Mouse (Mus musculus): ENCODE results near the gene Pfkl.

The Pfkl gene

DNA sequence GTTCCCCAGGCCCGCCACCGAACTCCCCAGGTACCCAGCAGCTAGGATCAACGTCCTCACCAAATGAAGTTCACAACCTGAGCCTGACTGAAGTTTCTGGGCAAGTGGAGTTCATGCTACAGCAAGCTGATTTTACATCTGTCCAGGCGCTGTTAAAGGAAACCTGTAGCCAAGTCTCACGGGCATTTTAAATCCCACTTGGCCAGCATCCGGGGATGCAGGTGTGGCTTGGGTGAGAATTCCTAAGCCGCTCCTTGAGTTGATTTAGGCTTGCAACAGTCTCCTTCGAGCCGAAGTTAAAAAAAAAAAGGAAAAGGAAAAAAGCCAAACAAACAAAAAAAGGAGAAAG is at the start of gene Pfkl:
Gene Pfkl (minus strand): TSS at position 139 of the 349 bp plus-strand sequence.
- H3K36me3 ChIP-seq (ENCODE audit: insufficient read depth, low read length) = peaks cover 40% of the 10 kb centered on the region
- H3K27me3 ChIP-seq (ENCODE audit: insufficient read depth, low read length) = no peaks in the 10 kb centered on the region
- H3K4me1 ChIP-seq (replicated peaks; ENCODE audit: low read depth, low read length) = peaks cover 58% of the 10 kb centered on the region
- TF ChIP-seq CTCF (conservative IDR thresholded peaks at IDR 0.05; ENCODE audit: low read length) = no peak
- TF ChIP-seq POU5F1 (IDR thresholded peaks at IDR 0.05; ENCODE audit: borderline replicate concordance, low read length) = no peak
- H3K4me3 ChIP-seq (replicated peaks; ENCODE audit: low read length) = peak within 1 kb of the TSS; percentile 95
- peaks cover 25% of the 10 kb centered on the region for H3K9me3 ChIP-seq (ENCODE audit: low read length)

DNA sequence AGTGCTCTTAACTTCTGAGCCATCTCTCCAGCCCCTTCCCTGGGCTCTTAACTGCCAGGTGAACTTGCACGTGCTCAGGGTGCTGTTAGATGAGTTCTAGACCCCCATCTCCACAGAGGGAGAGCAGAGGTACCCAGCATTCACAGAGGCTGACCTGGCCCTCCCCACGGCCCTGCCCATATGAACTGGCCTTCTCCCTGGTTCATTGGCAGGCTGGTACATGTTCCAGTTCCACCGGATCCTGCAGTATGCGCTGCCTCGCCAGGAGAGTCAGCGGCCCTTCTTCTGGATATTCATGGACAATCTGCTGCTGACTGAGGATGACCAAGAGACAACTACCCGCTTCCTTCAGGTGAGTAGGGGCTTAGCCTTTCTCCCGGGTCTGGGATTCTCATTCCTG is 47.2 kb upstream of the Pfkl start:
- Histone ChIP-seq H3K9me3 (ENCODE audit: low read length) (peaks cover 13% of the 10 kb centered on the region; the same call in 1 of the 2 replicates), H3K4me3 (replicated peaks; ENCODE audit: low read length) (no peak overlapping the region), H3K4me1 (replicated peaks; ENCODE audit: low read depth, low read length) (peaks cover 76% of the 10 kb centered on the region), H3K27me3 (ENCODE audit: insufficient read depth, low read length) (no peaks in the 10 kb centered on the region), H3K36me3 (ENCODE audit: insufficient read depth, low read length) (peaks cover 96% of the 10 kb centered on the region)
- TF ChIP-seq CTCF (conservative IDR thresholded peaks at IDR 0.05; ENCODE audit: low read length) = no peak

DNA sequence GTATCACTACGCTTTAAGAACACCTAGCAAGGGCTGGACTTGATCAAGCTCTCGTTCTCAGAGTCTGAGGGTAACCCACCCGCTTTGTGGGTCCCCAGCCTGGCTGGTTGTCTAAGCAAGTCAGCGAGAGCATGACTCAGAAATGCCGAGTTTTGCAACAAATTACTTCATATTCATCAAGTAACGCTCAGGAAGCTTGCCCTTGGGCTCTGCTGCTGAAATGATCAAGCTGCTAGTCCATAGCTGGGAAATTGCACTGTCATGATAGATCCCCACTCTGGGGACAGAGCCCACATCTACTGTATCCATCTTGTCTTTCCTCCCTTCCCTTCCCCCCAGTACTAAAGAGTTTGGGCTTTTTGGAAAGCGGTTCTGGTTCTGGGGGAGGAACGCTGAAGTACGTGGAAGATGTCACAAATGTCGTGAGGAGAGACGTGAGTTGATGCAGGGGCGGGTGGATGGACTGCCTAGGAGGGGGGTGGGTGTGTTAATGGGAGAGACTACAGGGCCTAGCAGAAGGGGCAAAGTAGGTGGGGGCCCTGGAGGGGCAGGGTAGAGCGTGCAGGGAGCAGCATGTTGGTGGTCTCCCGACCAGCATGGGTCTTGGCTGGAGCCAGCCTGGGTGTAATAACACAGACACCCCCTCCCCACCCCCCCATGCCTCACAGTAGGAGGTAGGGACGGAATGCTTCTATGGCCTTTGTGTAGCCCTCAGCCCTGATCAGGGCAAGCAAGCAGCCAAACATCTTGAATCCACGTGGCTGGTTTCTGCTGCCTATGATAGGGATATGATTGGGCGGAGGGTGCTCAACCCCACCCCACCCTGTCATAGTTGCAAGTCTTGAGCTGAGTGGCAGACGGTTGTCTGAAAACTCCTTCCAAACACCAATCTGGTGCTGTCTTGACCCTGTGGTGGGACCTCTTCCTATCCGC is 45.0 kb upstream of the Pfkl start:
- Histone ChIP-seq H3K4me1 (replicated peaks; ENCODE audit: low read depth, low read length) (peaks cover 81% of the 10 kb centered on the region), H3K36me3 (ENCODE audit: insufficient read depth, low read length) (peaks cover 93% of the 10 kb centered on the region), H3K4me3 (replicated peaks; ENCODE audit: low read length) (peak overlapping the region; percentile 17; the same call in 1 of the 2 replicates), H3K27me3 (ENCODE audit: insufficient read depth, low read length) (no peaks in the 10 kb centered on the region), H3K9me3 (ENCODE audit: low read length) (peaks cover 13% of the 10 kb centered on the region; the same call in 1 of the 2 replicates)
- TF ChIP-seq POU5F1 (IDR thresholded peaks at IDR 0.05; ENCODE audit: borderline replicate concordance, low read length) (no peak), CTCF (conservative IDR thresholded peaks at IDR 0.05; ENCODE audit: low read length) (no peak), NANOG (IDR thresholded peaks at IDR 0.05; ENCODE audit: borderline replicate concordance, low read length) (no peak)

GRCm38 (mm10) chr10:78049519-78050035 is 39.7 kb upstream of the Pfkl start:
- Histone ChIP-seq H3K4me3 (replicated peaks; ENCODE audit: low read length) (peak overlapping the region; percentile 84), H3K9me3 (ENCODE audit: low read length) (no peaks in the 10 kb centered on the region), H3K36me3 (ENCODE audit: insufficient read depth, low read length) (peaks cover 47% of the 10 kb centered on the region), H3K4me1 (replicated peaks; ENCODE audit: low read depth, low read length) (peaks cover 91% of the 10 kb centered on the region), H3K27me3 (ENCODE audit: insufficient read depth, low read length) (no peaks in the 10 kb centered on the region)
- TF ChIP-seq CTCF (conservative IDR thresholded peaks at IDR 0.05; ENCODE audit: low read length) = no peak

DNA sequence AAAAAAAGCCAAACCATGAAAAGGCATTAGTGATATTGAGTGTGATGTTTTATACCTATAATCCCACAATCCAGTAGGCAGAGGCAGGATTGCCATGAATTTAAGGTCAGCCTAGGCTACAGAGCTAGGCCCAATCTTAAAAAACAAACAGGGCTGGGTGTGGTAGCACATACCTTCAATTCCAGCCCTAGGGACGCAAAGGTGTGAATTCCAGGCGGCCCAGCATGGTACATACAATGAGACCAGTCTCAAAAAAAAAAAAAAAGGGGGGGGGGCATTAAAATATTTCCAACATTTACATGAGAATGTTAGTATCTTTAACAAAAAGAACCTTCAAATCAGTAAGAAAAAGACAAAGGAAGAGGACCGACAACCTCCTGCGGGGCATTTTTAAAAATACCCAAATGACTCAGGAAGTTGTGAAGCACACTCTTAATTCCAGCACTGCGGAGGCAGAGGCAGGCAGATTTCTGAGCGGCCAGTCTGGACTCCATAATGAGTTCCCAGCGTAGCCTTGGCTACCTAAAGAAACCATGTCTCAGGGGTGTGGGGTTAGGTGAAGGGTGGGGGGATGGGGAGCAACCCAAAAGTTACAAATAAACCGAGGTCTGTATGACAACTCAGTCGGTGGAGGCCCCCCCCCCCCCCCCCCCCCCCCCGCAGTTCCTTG is 38.3 kb upstream of the Pfkl start:
- no peak overlapping the region for H3K4me3 ChIP-seq (replicated peaks; ENCODE audit: low read length)
- TF ChIP-seq NANOG (IDR thresholded peaks at IDR 0.05; ENCODE audit: borderline replicate concordance, low read length) (no peak), CTCF (conservative IDR thresholded peaks at IDR 0.05; ENCODE audit: low read length) (no peak), POU5F1 (IDR thresholded peaks at IDR 0.05; ENCODE audit: borderline replicate concordance, low read length) (no peak; the same call in 1 of the 2 replicates)
- H3K27me3 ChIP-seq (ENCODE audit: insufficient read depth, low read length) = no peaks in the 10 kb centered on the region
- peaks cover 33% of the 10 kb centered on the region for H3K36me3 ChIP-seq (ENCODE audit: insufficient read depth, low read length)
- peaks cover 91% of the 10 kb centered on the region for H3K4me1 ChIP-seq (replicated peaks; ENCODE audit: low read depth, low read length)
- H3K9me3 ChIP-seq (ENCODE audit: low read length) = no peaks in the 10 kb centered on the region

GRCm38 (mm10) chr10:78046388-78046787 is 36.5 kb upstream of the Pfkl start:
- H3K4me3 ChIP-seq (replicated peaks; ENCODE audit: low read length) = no peak overlapping the region
- TF ChIP-seq POU5F1 (IDR thresholded peaks at IDR 0.05; ENCODE audit: borderline replicate concordance, low read length) (no peak), NANOG (IDR thresholded peaks at IDR 0.05; ENCODE audit: borderline replicate concordance, low read length) (no peak), CTCF (conservative IDR thresholded peaks at IDR 0.05; ENCODE audit: low read length) (no peak)
- H3K4me1 ChIP-seq (replicated peaks; ENCODE audit: low read depth, low read length) = peaks cover 91% of the 10 kb centered on the region

DNA sequence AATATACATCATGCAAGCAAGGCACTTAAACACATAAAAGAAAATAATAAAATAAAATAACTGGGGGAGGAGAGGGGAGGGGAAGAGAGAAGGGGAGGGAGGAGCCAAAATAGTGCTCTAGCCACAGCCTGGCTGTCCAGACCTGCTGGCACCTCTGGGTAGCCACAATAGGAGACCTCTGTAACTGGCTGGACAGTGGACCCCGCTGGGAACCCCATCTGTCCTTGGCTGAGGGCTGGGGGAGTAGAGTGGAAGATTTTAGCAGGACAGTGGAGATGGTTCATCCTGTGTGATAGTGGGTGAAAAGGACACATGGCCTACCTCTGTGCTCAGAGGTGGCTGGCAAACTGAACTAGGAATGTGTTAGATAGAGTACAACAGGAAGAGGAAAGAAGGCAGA is 34.6 kb upstream of the Pfkl start:
- Histone ChIP-seq H3K36me3 (ENCODE audit: insufficient read depth, low read length) (peaks cover 19% of the 10 kb centered on the region), H3K27me3 (ENCODE audit: insufficient read depth, low read length) (0 out of 2 replicates have a peak, but pooled peaks cover 3% of the 10 kb centered on the region), H3K4me3 (replicated peaks; ENCODE audit: low read length) (no peak overlapping the region), H3K9me3 (ENCODE audit: low read length) (no peaks in the 10 kb centered on the region), H3K4me1 (replicated peaks; ENCODE audit: low read depth, low read length) (peaks cover 92% of the 10 kb centered on the region)
- TF ChIP-seq NANOG (IDR thresholded peaks at IDR 0.05; ENCODE audit: borderline replicate concordance, low read length) (no peak), CTCF (conservative IDR thresholded peaks at IDR 0.05; ENCODE audit: low read length) (no peak), POU5F1 (IDR thresholded peaks at IDR 0.05; ENCODE audit: borderline replicate concordance, low read length) (no peak)

More at GRCm38 (mm10) chr10:78046388-78046787, 36.5 kb upstream of the Pfkl start:
- no peaks in the 10 kb centered on the region for H3K9me3 ChIP-seq (ENCODE audit: low read length)
- H3K36me3 ChIP-seq (ENCODE audit: insufficient read depth, low read length) = peaks cover 18% of the 10 kb centered on the region
- H3K27me3 ChIP-seq (ENCODE audit: insufficient read depth, low read length) = 0 out of 2 replicates have a peak, but pooled peaks cover 3% of the 10 kb centered on the region

DNA sequence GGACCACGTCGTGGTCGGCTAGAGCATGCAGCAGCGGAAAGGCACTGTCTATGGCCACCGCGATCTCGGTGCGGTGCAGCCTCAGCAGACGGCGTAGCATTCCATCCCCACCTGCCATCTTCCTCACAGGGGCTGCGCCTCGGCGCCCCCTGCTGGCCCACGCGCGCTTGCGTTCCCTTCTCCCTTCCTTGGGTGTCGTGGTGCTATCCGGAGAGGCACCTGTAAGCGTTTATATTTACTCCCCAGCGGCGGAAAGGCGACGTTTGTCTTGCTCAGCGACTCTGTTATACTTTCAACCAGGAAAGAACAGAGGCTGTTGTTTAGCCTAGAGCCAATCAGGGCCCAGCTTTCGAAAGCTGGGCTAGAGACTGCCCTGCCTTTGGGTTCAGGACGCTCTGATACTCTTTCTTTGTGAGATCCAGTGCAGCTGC is 33.5 kb upstream of the Pfkl start, which contains the start of gene Aire:
Gene Aire (minus strand): TSS at position 205 of the 431 bp plus-strand sequence.
- H3K4me1 ChIP-seq (replicated peaks; ENCODE audit: low read depth, low read length) = peaks cover 94% of the 10 kb centered on the region
- peak within 1 kb of the TSS; percentile 76 for H3K4me3 ChIP-seq (replicated peaks; ENCODE audit: low read length)
- no peak for TF ChIP-seq POU5F1 (IDR thresholded peaks at IDR 0.05; ENCODE audit: borderline replicate concordance, low read length)
- peak; percentile 53 for TF ChIP-seq CTCF (conservative IDR thresholded peaks at IDR 0.05; ENCODE audit: low read length)
- no peak for TF ChIP-seq NANOG (IDR thresholded peaks at IDR 0.05; ENCODE audit: borderline replicate concordance, low read length)
- peaks cover 22% of the 10 kb centered on the region for H3K36me3 ChIP-seq (ENCODE audit: insufficient read depth, low read length)
- H3K9me3 ChIP-seq (ENCODE audit: low read length) = no peaks in the 10 kb centered on the region
- 0 out of 2 replicates have a peak, but pooled peaks cover 3% of the 10 kb centered on the region for H3K27me3 ChIP-seq (ENCODE audit: insufficient read depth, low read length)

All from E14TG2a.4 (cell line).